Mouse (Mus musculus): ENCODE results near the gene Pkd1. TPM values are rescaled to one million over a fixed set of nuclear protein-coding genes. Genes with fewer than 3 reads are reported as not detected.
A peak's percentile ranks its signal among the peaks of the same experiment; 100 is the strongest.

The Pkd1 gene
- polyA plus RNA-seq, 1 experiment from 2014 or later = 24.7 TPM

- Histone ChIP-seq H3K9me3 (replicated peaks) (no peaks in the 10 kb centered on the region), H3K4me3 (no peak overlapping the region), H3K4me1 (peaks cover 13% of the 10 kb centered on the region), H3K27ac (no peak overlapping the region), H3K36me3 (no peaks in the 10 kb centered on the region), H3K27me3 (ENCODE audit: low read depth, poor library complexity, severe bottlenecking) (no peaks in the 10 kb centered on the region)
- peak; percentile 52 for DNase-seq (ENCODE audit: low spot score)
- WGBS = 72% methylated on average over 8 of the region's 8 CpGs
Measured at GRCm38 (mm10) chr17:24538950-24539349, 10.7 kb upstream of the Pkd1 start.

DNA sequence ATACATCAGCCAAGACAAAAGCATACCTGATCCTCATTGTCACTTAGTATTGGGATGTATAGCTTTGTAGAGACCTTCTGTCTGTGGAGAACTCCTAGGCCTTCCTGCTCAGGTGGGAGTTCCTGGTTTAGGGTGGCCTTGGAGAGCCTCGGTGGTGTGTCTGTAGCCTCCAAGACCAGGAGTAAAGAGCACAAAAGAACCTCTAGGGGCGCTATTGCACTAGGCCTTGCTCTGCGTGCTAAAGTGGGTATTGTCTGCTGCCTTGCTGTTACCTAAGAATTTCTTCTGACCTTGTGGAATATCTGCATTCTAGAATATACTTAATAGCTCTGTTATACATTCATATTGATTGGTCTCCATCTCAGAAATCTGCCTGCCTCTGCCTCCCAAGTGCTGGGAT, 9.3 kb upstream of the Pkd1 start:
- Histone ChIP-seq H3K4me3 (no peak overlapping the region), H3K9me3 (replicated peaks) (no peaks in the 10 kb centered on the region), H3K27ac (no peak overlapping the region), H3K4me1 (peaks cover 18% of the 10 kb centered on the region), H3K36me3 (no peaks in the 10 kb centered on the region), H3K27me3 (ENCODE audit: low read depth, poor library complexity, severe bottlenecking) (peaks cover 8% of the 10 kb centered on the region; the same call in 1 of the 2 replicates)
- peak; percentile 41 for DNase-seq (ENCODE audit: low spot score)
- 16% methylated on average over 3 of the region's 3 CpGs for WGBS

DNA sequence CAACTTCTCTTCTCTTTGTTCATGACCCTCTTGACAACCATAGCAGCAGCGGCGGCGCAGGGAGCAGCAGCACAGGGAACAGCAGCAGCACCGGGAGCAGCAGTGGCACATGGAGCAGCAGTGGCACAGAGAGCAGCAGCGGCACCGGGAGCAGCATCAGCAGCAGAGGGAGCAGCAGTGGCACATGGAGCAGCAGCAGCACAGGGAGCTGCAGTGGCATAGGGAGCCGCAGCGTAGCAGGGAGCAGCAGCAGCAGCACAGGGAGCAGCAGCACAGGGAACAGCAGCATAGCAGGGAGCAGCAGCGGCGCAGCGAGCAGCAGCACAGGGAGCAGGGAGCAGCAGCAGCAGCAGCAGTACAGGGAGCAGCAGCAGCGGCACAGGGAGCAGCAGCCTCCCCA, 5.0 kb upstream of the Pkd1 start:
- H3K27me3 ChIP-seq (ENCODE audit: low read depth, poor library complexity, severe bottlenecking) = peaks cover 25% of the 10 kb centered on the region
- 19% methylated on average over 12 of the region's 12 CpGs for WGBS
- peak; percentile 40 for DNase-seq (ENCODE audit: low spot score)
- H3K36me3 ChIP-seq = no peaks in the 10 kb centered on the region
- H3K4me1 ChIP-seq = peaks cover 16% of the 10 kb centered on the region
- no peaks in the 10 kb centered on the region for H3K9me3 ChIP-seq (replicated peaks)
- peak overlapping the region; percentile 28 for H3K4me3 ChIP-seq
- peak overlapping the region; percentile 56; the same call in 1 of the 2 replicates for H3K27ac ChIP-seq

DNA sequence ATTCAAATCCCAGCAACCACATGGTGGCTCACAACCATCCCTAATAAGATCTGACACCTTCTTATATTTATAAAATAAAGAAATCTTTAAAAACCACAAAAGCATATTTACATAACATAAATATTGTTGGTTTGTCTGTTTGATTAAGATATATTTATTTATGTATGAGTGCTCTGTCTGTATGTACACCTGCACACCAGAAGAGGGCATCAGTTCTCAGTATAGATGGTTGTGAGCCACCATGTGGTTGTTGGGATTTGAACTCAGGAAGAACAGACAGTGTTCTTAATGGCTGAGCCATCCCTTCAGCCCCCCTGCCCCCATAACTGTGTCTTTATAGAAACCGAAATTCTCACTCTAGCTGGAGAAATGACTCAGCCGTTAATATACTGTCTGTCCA, 4.4 kb upstream of the Pkd1 start:
- no peaks in the 10 kb centered on the region for H3K36me3 ChIP-seq
- H3K4me1 ChIP-seq = peaks cover 18% of the 10 kb centered on the region
- no peaks in the 10 kb centered on the region for H3K9me3 ChIP-seq (replicated peaks)
- H3K4me3 ChIP-seq = no peak overlapping the region
- H3K27ac ChIP-seq = no peak overlapping the region
- WGBS = 98% methylated on average over 2 of the region's 2 CpGs
- H3K27me3 ChIP-seq (ENCODE audit: low read depth, poor library complexity, severe bottlenecking) = peaks cover 25% of the 10 kb centered on the region
- DNase-seq (ENCODE audit: low spot score) = no peak

- Histone ChIP-seq H3K9me3 (replicated peaks) (no peaks in the 10 kb centered on the region), H3K4me3 (no peak overlapping the region), H3K36me3 (no peaks in the 10 kb centered on the region), H3K27ac (no peak overlapping the region), H3K4me1 (peaks cover 27% of the 10 kb centered on the region), H3K27me3 (ENCODE audit: low read depth, poor library complexity, severe bottlenecking) (peaks cover 25% of the 10 kb centered on the region)
- 91% methylated on average over 3 of the region's 3 CpGs for WGBS
- DNase-seq (ENCODE audit: low spot score) = no peak
Measured at GRCm38 (mm10) chr17:24546234-24546633, 3.4 kb upstream of the Pkd1 start.

- Histone ChIP-seq H3K27me3 (ENCODE audit: low read depth, poor library complexity, severe bottlenecking) (peaks cover 25% of the 10 kb centered on the region), H3K4me1 (peaks cover 37% of the 10 kb centered on the region), H3K4me3 (peak overlapping the region; percentile 77), H3K9me3 (replicated peaks) (no peaks in the 10 kb centered on the region), H3K36me3 (no peaks in the 10 kb centered on the region), H3K27ac (peak overlapping the region; percentile 93)
- WGBS = 44% methylated on average over 9 of the region's 9 CpGs
- DNase-seq (ENCODE audit: low spot score) = no peak
Measured at GRCm38 (mm10) chr17:24548435-24548834, 1.2 kb upstream of the Pkd1 start.

GRCm38 (mm10) chr17:24548921-24549617, 565 bp upstream of the Pkd1 start:
- Histone ChIP-seq H3K27me3 (ENCODE audit: low read depth, poor library complexity, severe bottlenecking) (peaks cover 25% of the 10 kb centered on the region), H3K36me3 (no peaks in the 10 kb centered on the region), H3K4me1 (peaks cover 37% of the 10 kb centered on the region), H3K9me3 (replicated peaks) (no peaks in the 10 kb centered on the region), H3K27ac (peak overlapping the region; percentile 93), H3K4me3 (peak overlapping the region; percentile 77)
- DNase-seq (ENCODE audit: low spot score) = peak; percentile 50
- 5% methylated on average over 23 of the region's 23 CpGs for WGBS

DNA sequence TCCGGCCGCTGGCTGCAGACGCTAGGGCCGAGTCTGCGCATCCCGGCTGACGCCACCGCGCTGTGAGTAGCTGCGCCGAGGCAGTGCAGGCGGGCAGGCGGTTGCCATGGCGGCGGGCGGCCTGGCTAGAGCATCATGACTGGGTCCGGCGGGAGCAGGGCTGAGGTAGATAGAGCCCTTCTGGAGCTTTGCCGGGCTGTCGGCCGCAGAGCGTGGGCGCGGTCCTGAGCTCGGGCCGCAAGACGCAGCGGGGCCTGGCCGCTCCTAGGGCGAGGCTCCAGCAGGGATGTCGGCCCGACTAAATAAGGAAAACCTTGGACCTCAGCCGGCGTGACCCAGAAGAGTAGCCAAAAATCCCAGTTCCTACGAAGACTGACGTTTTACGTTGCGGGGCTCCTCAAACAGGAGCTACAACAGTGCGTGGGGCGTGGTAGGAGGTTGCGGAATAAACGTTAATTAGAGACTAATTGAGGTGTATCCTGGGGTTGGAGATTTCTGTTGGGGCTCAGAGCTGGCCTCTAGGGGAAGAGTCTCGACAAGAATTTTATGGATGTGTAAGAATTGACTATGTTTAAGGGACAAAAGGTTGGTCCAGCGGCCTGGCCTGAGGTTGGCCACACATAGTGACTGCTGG, 899 bp downstream of the Pkd1 start:
- H3K4me3 ChIP-seq = peak overlapping the region; percentile 77
- peak overlapping the region; percentile 93 for H3K27ac ChIP-seq
- WGBS = under 1% methylated on average over 44 of the region's 44 CpGs
- peaks cover 17% of the 10 kb centered on the region for H3K27me3 ChIP-seq (ENCODE audit: low read depth, poor library complexity, severe bottlenecking)
- no peaks in the 10 kb centered on the region; the same call in 1 of the 2 replicates for H3K36me3 ChIP-seq
- peaks cover 32% of the 10 kb centered on the region for H3K4me1 ChIP-seq
- no peaks in the 10 kb centered on the region for H3K9me3 ChIP-seq (replicated peaks)
- peak; percentile 84 for DNase-seq (ENCODE audit: low spot score)

DNA sequence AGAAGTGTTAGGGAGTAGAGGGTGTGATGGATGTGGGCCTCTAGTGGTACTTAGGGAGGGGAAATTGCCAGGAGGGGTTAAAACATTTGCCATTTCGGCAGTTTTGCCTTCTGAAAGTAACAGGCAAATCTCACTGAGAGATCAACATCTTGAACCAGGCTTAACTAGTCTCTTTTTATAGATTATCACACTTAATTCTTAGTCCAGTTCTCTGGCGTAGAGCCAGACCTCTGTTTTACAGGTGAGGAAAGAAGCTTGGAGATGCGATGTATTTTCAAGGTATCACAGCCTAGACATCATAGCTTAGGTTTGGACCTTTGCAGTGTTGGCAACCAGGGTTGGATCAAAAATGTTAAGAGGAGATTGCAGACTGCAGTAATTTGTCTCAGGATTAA, 1.4 kb downstream of the Pkd1 start:
- Histone ChIP-seq H3K4me1 (peaks cover 32% of the 10 kb centered on the region), H3K27ac (peak overlapping the region; percentile 93), H3K36me3 (no peaks in the 10 kb centered on the region; the same call in 1 of the 2 replicates), H3K9me3 (replicated peaks) (no peaks in the 10 kb centered on the region), H3K4me3 (peak overlapping the region; percentile 77), H3K27me3 (ENCODE audit: low read depth, poor library complexity, severe bottlenecking) (peaks cover 17% of the 10 kb centered on the region)
- DNase-seq (ENCODE audit: low spot score) = no peak
- 49% methylated on average over 3 of the region's 3 CpGs for WGBS

DNA sequence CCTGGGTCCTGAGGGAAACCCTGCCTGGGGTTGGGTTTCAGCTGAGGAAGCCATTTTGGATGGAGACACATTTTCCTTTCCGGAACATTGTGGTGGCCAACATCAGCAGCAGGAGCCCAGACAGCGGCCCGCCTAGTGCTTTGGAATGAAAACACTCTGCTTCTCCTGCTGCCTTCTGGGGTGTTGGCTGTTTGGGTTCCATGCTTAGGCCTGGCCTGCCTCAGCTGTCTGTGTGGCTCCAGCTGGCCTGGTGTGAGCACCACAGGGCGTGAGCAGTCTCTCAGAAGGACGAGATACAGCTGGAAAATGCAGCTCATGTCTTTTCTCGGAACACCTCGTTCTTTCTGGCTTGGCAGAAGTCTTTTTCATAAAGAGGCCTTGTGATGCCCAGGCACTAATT, 7.5 kb downstream of the Pkd1 start:
- H3K9me3 ChIP-seq (replicated peaks) = no peaks in the 10 kb centered on the region
- H3K36me3 ChIP-seq = peaks cover 13% of the 10 kb centered on the region
- no peak overlapping the region for H3K27ac ChIP-seq
- H3K4me1 ChIP-seq = peaks cover 25% of the 10 kb centered on the region
- no peak for DNase-seq (ENCODE audit: low spot score)
- no peak overlapping the region for H3K4me3 ChIP-seq
- 94% methylated on average over 7 of the region's 7 CpGs for WGBS
- no peaks in the 10 kb centered on the region for H3K27me3 ChIP-seq (ENCODE audit: low read depth, poor library complexity, severe bottlenecking)

DNA sequence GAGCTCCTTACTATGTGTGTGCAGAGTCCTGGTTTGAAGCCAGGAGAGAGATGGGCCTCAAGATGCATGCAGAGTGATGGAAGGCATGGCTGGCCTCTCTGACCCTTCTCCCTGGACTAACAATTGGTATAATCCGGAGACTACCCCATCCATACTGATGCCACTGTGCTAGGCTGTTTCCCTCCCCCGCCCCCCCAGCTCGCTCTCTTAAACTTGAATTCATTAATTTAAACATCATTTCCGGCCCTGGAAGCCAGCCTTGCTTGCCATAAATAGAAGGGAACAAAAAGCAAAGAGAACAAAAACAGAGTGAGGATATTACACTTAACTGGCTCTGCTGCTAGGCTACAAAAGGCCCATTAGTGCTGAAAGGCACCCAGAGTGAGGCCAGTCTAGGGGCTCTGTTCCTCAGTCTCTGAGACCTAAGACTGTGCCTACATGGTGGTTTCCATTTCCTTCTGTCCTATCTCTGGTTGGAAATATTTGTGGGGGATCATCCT, 9.0 kb downstream of the Pkd1 start:
- 62% methylated on average over 4 of the region's 4 CpGs for WGBS
- Histone ChIP-seq H3K4me3 (no peak overlapping the region), H3K36me3 (peaks cover 13% of the 10 kb centered on the region), H3K4me1 (peaks cover 24% of the 10 kb centered on the region), H3K9me3 (replicated peaks) (no peaks in the 10 kb centered on the region), H3K27me3 (ENCODE audit: low read depth, poor library complexity, severe bottlenecking) (no peaks in the 10 kb centered on the region), H3K27ac (peak overlapping the region; percentile 76)
- no peak for DNase-seq (ENCODE audit: low spot score)

- H3K36me3 ChIP-seq = peaks cover 13% of the 10 kb centered on the region
- H3K4me1 ChIP-seq = peaks cover 24% of the 10 kb centered on the region
- H3K27ac ChIP-seq = peak overlapping the region; percentile 76
- no peaks in the 10 kb centered on the region for H3K27me3 ChIP-seq (ENCODE audit: low read depth, poor library complexity, severe bottlenecking)
- no peak overlapping the region for H3K4me3 ChIP-seq
- no peaks in the 10 kb centered on the region for H3K9me3 ChIP-seq (replicated peaks)
- DNase-seq (ENCODE audit: low spot score) = no peak
- 78% methylated on average over 3 of the region's 3 CpGs for WGBS
Measured at GRCm38 (mm10) chr17:24559146-24559545, 9.5 kb downstream of the Pkd1 start.

- no peak for DNase-seq (ENCODE audit: low spot score)
- H3K27me3 ChIP-seq (ENCODE audit: low read depth, poor library complexity, severe bottlenecking) = no peaks in the 10 kb centered on the region
- H3K4me3 ChIP-seq = no peak overlapping the region
- H3K4me1 ChIP-seq = peaks cover 28% of the 10 kb centered on the region
- no peak overlapping the region for H3K27ac ChIP-seq
- WGBS = 91% methylated on average over 5 of the region's 5 CpGs
- H3K36me3 ChIP-seq = peaks cover 25% of the 10 kb centered on the region
- no peaks in the 10 kb centered on the region for H3K9me3 ChIP-seq (replicated peaks)
Measured at GRCm38 (mm10) chr17:24560301-24561028, 10.8 kb downstream of the Pkd1 start.
